Mouse (Mus musculus) limb, embryonic 13.5 days (tissue): ENCODE measurements around the gene Hoxa7. TPM values are rescaled to one million over a fixed set of nuclear protein-coding genes. Genes with fewer than 3 reads are reported as not detected.

Experiments
- ATAC-seq: fragments of 200-750 bp; cut with Nextera tagmentation; 2 replicates; pipeline ENCODE4 v1.8.0; 2017; ENCODE audit warnings: low read depth, moderate number of reproducible peaks, moderate TSS enrichment; ENCODE audit not compliant: low FRiP score
- H3K27ac ChIP-seq: fragments of 300-500 bp; sonication (generic); 2 replicates; pipeline ENCODE4 v1.5.1; 2015; ENCODE audit warnings: inconsistent platforms, mild to moderate bottlenecking, moderate library complexity
- H3K27me3 ChIP-seq: fragments of 300-500 bp; sonication (generic); 2 replicates; pipeline ENCODE4 v1.6.1; 2015; ENCODE audit warnings: mild to moderate bottlenecking, inconsistent platforms
- H3K36me3 ChIP-seq: fragments of 300-500 bp; sonication (generic); 2 replicates; pipeline ENCODE4 v1.6.1; 2015; ENCODE audit warnings: inconsistent platforms, mild to moderate bottlenecking, moderate library complexity
- H3K4me1 ChIP-seq: fragments of 300-500 bp; sonication (generic); 2 replicates; pipeline ENCODE4 v1.6.1; 2015; ENCODE audit warnings: inconsistent platforms
- H3K4me2 ChIP-seq: fragments of 300-500 bp; sonication (generic); replicated peaks from 2 replicates; pipeline ENCODE4 v1.6.1; 2015; ENCODE audit warnings: inconsistent platforms, mild to moderate bottlenecking, moderate library complexity
- H3K4me3 ChIP-seq: fragments of 300-500 bp; sonication (generic); 2 replicates; pipeline ENCODE4 v1.5.1; 2015; ENCODE audit warnings: moderate library complexity, mild to moderate bottlenecking, inconsistent platforms
- H3K9ac ChIP-seq: fragments of 300-500 bp; sonication (generic); 2 replicates; pipeline ENCODE4 v1.6.1; 2015; ENCODE audit warnings: mild to moderate bottlenecking, inconsistent platforms
- H3K9me3 ChIP-seq: fragments of 300-500 bp; sonication (generic); 2 replicates; pipeline ENCODE4 v1.6.1; 2016; ENCODE audit warnings: inconsistent platforms
- WGBS: fragments of 180-500 bp; shearing (Covaris S2); methylation state at CpG from one replicate; pipeline ENCODE4 v1.1.7; 2015; 5-methylcytosine and 5-hydroxymethylcytosine counted together
- polyA plus RNA-seq: library from polyadenylated mRNA; unstranded; fragments of >200 nt; fragmentation: Nextera tagmentation; extraction: Ambion mirVana; gene quantifications from 2 replicates; pipeline ENCODE4 v1.2.1, GENCODE M21; 2015

Hoxa7 gene
- polyA plus RNA-seq, 1 experiment from 2014 or later: 13.1 TPM

DNA sequence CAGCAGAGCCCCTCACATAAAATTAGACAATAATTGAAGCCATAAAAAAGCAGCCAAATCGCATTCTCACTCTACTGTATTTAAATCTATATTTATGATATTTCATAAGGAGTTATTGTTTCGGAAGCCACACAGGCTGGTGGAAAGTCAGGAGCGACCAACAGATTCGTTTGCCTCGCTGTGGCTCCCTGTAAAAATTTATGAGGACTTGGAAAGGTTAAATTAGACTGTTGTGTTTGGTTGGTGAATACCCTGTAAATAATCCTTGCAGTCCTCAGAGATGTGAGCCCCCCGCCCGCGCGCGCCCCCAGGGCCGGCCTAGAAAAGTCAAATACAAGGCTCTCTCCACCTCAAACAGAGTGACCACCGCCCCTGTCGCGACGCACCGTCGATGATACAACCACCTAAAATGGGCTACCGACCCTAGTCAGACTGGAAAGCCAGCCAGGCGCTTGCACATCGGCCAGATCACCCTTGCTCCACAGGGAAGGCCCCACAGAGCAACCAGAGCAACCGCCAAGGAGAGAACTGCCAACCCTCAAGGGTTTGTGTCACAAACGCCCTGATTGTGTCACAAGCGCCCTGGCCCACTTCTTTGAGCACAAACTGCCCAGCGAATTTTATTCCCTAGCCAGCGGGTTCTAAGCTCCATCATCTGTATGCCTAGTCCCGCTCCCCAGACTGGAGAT, 5.1 kb upstream of the Hoxa7 start:
- Histone ChIP-seq H3K4me3 (peak overlapping the region; percentile 86), H3K9me3 (no peaks in the 10 kb centered on the region), H3K27ac (peak overlapping the region; percentile 99), H3K36me3 (peaks cover 29% of the 10 kb centered on the region), H3K4me2 (peak overlapping the region; percentile 93), H3K27me3 (no peaks in the 10 kb centered on the region), H3K4me1 (peaks cover 18% of the 10 kb centered on the region), H3K9ac (peak overlapping the region; percentile 99)
- ATAC-seq: peak; percentile 3; the same call in 1 of the 2 replicates
- WGBS: 1% methylated on average over 26 of the region's 26 CpGs

DNA sequence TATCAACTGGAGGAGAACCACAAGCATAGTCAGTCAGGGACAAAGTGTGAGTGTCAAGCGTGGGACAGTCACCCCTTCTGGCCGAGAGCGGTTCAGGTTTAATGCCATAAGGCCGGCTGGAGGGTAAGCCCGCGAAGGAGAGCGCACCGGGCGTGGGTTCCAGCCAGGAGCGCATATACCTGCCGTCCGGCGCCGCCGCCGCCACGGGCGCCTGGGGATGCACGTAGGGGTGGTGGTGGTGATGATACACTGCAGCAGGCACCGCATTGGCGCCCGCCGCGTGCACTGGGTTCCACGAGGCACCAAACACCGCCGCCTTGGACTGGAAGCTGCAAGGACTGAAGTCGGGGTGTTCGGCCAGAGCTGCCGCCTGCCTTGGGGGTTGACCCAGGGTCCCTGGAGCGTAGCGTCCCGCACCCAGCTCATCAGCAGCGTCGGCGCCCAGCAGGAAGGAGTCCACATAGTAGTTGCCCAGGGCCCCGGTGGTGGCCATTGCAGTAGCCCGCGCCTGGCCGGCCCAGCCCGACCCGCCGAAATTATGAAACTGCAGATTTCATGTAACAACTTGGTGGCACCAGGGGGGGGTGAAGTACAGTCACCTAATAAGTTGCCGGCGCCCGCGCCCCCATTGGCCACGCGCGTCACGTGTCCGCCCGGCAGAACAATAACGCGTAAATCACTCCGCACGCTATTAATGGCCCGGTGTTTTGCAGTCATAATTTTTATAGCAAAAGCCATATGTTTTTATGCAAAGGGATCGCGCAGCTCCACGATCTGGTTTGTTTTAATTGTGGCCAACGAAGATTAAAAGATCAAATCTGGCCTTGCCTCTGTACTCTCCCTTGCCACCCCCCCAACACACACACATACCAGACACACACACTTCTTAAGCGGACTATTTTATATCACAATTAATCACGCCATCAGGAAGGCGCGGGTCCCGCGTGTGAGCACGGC, 4.2 kb upstream of the Hoxa7 start:
- no peaks in the 10 kb centered on the region for H3K27me3 ChIP-seq

DNA sequence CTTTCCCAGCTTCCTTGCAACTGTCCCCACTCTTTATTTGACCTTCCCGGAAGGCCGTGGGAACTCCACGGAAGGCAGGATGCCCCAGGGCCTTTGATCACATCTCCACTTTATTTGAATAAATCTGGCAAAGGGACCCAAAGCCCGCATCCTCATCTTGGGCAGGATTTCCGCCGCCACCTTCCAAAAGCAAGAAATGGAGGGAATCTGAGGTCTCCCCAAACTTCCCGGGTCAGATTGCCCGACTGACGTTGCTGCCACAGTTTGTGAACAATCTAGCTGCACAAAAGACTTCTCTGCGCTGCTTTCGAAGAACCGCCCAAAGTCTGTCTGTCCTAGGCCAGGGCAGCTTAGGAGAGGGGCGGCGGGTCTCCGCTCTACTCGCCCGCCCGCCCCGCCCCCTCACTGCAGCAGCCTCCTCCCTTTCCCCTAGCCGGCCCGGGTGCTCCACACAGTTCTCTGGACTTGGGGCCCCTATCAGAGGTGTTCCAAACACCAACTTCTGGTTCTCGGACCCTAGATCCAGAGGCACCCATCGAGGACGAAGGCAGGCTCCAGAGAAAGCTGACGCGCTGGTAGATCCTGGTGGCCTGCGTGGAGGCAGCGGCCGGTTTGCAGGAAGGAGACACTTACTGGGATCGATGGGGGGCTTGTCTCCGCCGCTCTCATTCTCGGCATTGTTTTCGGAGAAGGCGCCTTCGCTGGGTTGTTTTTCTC, 3.4 kb upstream of the Hoxa7 start:
- peaks cover 33% of the 10 kb centered on the region for H3K4me1 ChIP-seq
- no peaks in the 10 kb centered on the region for H3K9me3 ChIP-seq
- peak overlapping the region; percentile 86 for H3K4me3 ChIP-seq
- H3K27me3 ChIP-seq: 0 out of 2 replicates have a peak, but pooled peaks cover under 1% of the 10 kb centered on the region
- under 1% methylated on average over 36 of the region's 36 CpGs for WGBS
- H3K27ac ChIP-seq: peak overlapping the region; percentile 99
- H3K36me3 ChIP-seq: peaks cover 24% of the 10 kb centered on the region
- H3K4me2 ChIP-seq: peak overlapping the region; percentile 93
- peak overlapping the region; percentile 99 for H3K9ac ChIP-seq
- no peak for ATAC-seq

More for the DNA sequence above, 4.2 kb upstream of the Hoxa7 start:
- Histone ChIP-seq H3K4me3 (peak overlapping the region; percentile 86), H3K4me2 (peak overlapping the region; percentile 93), H3K4me1 (peaks cover 25% of the 10 kb centered on the region), H3K9me3 (no peaks in the 10 kb centered on the region), H3K9ac (peak overlapping the region; percentile 99), H3K27ac (peak overlapping the region; percentile 99), H3K36me3 (peaks cover 27% of the 10 kb centered on the region)
- WGBS: under 1% methylated on average over 69 of the region's 69 CpGs
- peak; percentile 62 for ATAC-seq

DNA sequence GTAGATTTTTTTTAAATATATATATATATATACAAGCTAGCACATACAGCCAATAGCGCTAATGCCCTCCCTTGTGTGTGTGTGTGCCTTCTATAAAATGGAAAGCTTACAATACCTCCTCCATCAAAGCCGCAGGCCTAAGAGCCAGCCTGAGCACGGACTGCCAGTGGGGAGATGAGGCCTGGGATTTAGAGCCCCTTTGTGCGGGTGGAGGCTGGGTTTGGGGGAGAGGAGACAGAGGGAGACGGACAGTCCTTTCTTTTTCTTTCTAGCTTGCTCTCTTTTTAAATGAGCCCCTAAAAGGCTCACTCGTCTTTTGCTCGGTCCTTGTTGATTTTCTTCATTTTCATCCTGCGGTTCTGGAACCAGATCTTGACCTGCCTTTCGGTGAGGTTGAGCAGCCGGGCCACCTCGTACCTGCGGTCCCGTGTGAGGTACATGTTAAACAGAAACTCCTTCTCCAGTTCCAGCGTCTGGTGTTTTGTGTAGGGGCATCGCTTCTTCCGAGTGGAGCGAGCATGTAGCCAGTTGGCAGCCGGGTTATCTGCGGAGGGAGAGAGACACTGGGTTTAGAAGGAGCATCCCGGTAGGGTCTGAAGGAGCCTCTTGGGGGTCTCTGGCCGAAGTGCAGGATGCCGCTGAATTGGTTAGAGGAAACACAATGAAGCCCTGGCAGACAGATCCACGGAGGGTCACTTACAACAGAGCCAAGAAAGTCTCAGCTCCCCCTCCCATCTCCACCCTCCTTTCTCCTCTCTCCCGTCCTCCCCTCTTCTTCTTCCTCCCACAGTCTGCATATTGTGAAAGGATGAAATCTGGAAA, 2.5 kb upstream of the Hoxa7 start:
- Histone ChIP-seq H3K4me1 (peaks cover 42% of the 10 kb centered on the region), H3K9ac (peak overlapping the region; percentile 99), H3K36me3 (peaks cover 18% of the 10 kb centered on the region), H3K9me3 (no peaks in the 10 kb centered on the region), H3K27me3 (0 out of 2 replicates have a peak, but pooled peaks cover 2% of the 10 kb centered on the region), H3K4me3 (peak overlapping the region; percentile 86), H3K27ac (peak overlapping the region; percentile 99), H3K4me2 (peak overlapping the region; percentile 93)
- no peak for ATAC-seq
- WGBS: 2% methylated on average over 24 of the region's 24 CpGs

DNA sequence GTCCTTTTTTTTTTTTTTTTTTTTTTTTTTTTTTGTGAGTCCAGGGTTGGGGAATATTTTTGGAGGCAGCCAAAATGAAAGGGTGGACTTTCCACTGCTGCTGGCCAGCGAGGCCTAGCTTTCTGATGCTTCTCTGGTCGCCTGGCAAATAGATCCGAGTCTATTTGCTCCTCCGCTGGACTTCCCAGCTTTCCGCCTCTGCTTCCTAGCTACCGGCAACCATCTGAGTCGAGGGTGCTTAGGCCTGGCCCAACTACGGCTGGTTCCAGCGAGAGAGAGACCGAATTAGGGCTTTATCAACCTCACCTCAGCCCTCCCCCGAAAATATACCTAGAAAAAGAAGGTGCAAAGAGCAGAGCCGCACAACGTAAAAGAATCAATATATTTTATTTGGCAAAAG, 1.1 kb upstream of the Hoxa7 start:
- Histone ChIP-seq H3K4me2 (peak overlapping the region; percentile 93), H3K27me3 (0 out of 2 replicates have a peak, but pooled peaks cover 2% of the 10 kb centered on the region)

DNA sequence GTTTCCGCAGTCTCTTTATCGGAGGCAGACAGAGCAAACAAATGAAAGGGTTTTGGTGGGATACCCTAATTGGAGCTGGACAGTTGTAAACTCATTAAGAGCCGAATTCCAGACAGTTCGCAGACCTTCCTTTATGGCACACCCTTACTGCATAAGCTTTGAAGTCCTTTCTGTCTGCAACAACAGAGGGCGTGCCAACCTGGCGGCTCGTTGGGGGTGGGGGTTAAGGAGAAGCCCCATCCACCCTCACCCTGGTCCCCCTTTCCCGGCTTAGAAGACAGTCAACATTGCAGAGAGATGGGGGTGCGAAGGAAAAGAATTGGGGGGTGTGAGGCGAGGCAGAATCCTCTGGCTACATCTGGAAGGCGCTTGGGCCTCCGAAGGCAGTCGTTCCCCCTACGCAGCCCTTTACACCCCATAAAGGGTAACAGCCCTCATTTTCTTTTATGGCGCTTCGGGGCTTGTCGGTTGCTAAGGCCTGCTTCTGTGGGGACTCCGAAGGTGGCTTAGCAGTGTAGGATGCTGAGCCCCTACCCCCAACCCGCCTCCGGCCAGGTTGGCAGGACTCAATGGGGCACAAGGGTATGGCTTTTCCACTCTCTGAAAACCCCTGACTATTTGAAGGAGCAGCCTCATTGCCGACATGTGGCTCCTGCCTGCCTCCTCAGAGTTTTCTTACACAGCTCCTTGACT, 485 bp upstream of the Hoxa7 start:
- 0 out of 2 replicates have a peak, but pooled peaks cover 2% of the 10 kb centered on the region for H3K27me3 ChIP-seq
- H3K27ac ChIP-seq: peak overlapping the region; percentile 99
- WGBS: under 1% methylated on average over 21 of the region's 21 CpGs
- peaks cover 18% of the 10 kb centered on the region for H3K36me3 ChIP-seq
- H3K4me3 ChIP-seq: peak overlapping the region; percentile 86
- H3K4me1 ChIP-seq: peaks cover 53% of the 10 kb centered on the region
- peak; percentile 45 for ATAC-seq
- peak overlapping the region; percentile 99 for H3K9ac ChIP-seq
- no peaks in the 10 kb centered on the region for H3K9me3 ChIP-seq
- peak overlapping the region; percentile 93 for H3K4me2 ChIP-seq

More for the DNA sequence above, 1.1 kb upstream of the Hoxa7 start:
- Histone ChIP-seq H3K9me3 (no peaks in the 10 kb centered on the region), H3K9ac (peak overlapping the region; percentile 99), H3K4me1 (peaks cover 55% of the 10 kb centered on the region), H3K27ac (peak overlapping the region; percentile 99), H3K36me3 (peaks cover 18% of the 10 kb centered on the region), H3K4me3 (peak overlapping the region; percentile 86)
- no peak for ATAC-seq
- WGBS: 6% methylated on average over 13 of the region's 13 CpGs

DNA sequence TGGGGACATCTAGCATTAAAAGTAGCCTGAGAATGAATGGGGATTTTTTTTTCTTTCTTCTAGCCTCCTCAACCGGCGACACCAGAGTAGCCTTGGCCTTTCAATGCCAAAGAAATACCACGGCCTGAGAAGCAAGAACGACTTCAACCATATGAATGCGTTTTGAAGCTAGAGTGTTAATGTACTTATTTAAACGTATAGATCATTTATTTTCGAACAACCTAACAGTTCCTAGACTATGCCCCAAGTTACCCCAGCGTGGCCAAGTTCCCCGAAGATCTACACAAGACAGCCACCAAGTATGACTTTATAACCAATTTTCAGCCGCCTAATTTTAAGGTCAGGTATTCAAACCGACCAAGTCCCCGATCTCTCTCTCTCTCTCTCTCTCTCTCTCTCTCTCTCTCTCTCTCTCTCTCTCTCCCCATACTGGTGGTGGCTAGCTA, 766 bp downstream of the Hoxa7 start:
- peak overlapping the region; percentile 93 for H3K4me2 ChIP-seq
- peaks cover 53% of the 10 kb centered on the region for H3K4me1 ChIP-seq
- no peaks in the 10 kb centered on the region for H3K9me3 ChIP-seq
- peaks cover 7% of the 10 kb centered on the region; the same call in 1 of the 2 replicates for H3K27me3 ChIP-seq
- H3K4me3 ChIP-seq: peak overlapping the region; percentile 86
- H3K36me3 ChIP-seq: peaks cover 18% of the 10 kb centered on the region
- peak overlapping the region; percentile 99 for H3K9ac ChIP-seq
- H3K27ac ChIP-seq: peak overlapping the region; percentile 99
- WGBS: 4% methylated on average over 12 of the region's 12 CpGs
- no peak for ATAC-seq

DNA sequence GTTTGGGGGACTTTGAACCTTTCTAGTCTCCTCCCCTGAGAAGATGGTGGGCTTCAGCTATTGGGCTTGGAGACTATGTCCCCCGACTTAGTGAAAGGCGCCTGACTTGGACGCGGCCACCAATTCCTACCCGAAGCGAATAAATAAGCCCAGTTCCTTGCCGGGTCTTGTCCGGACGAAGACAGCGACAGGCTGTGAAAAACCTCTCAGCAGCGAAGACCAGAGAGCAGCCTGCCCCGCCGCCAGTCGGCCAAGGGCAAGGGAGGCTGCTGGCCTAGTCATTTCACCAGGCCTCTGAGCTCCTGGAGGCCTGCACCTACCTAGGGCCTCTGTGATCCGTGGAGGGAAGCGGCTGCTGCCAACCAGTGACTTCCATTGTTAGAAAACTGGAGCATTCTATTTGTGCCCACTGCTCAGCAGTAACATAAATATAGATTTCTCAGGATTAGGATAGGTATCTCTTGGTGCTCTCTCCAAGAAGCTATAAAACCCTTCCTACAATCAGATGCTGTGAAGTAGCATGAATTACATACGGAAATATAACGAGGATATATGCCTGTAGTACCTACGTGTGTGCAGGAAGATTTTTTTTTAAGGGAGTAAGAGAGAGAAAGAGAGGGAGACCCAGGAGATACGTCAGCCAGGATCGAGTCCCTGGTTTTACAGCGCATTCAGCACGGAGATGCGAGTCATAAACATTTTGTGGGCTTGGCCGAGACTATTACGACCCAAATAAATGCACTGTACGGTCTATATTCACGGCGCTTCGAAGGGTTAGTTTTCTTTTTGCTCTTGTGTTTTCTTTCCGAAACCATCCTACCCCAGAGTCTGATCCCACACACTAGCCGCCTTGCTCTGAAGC, 1.4 kb downstream of the Hoxa7 start:
- peaks cover 59% of the 10 kb centered on the region for H3K4me1 ChIP-seq
- peak overlapping the region; percentile 86 for H3K4me3 ChIP-seq
- peaks cover 9% of the 10 kb centered on the region for H3K27me3 ChIP-seq
- H3K4me2 ChIP-seq: peak overlapping the region; percentile 93
- peak overlapping the region; percentile 99; the same call in 1 of the 2 replicates for H3K27ac ChIP-seq
- 15% methylated on average over 32 of the region's 32 CpGs for WGBS
- no peaks in the 10 kb centered on the region for H3K9me3 ChIP-seq
- peaks cover 11% of the 10 kb centered on the region for H3K36me3 ChIP-seq
- ATAC-seq: no peak
- H3K9ac ChIP-seq: peak overlapping the region; percentile 99

DNA sequence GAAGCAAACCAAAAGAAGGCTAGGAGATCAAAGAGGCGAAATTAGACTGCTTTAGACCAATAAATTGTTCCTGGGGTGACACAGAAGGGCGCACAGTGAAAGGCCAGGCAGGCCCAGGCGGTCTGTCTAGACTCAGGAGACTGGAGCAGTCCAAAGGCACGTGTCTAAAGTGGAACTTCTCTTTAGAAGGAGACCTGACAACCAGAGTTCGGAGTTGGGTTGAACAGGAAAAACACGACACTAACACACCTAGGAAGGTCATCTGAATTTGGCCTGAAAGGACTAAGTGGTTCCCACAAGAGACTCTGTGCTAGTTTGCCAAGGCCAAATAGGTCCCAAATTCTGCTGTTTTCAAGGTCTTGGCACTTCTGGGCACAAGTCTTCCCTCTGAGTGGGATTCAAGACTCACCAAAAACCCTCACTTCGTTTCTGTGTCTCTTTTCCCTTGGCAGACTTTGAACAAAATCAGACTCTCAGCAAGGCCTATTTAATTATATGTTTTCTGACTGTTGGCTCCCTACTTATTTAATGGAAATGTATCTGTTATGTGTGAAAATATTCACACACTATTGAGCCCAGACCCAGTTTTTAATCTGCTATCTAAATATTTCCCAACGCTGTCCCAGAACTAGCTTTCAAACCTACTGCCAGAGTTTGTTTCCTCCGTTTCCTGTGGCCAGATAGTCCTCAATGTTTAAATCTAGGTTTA, 2.3 kb downstream of the Hoxa7 start:
- H3K4me3 ChIP-seq: peak overlapping the region; percentile 86
- H3K27me3 ChIP-seq: peaks cover 17% of the 10 kb centered on the region
- H3K27ac ChIP-seq: no peak overlapping the region

More for the DNA sequence above, 2.3 kb downstream of the Hoxa7 start:
- ATAC-seq: no peak
- Histone ChIP-seq H3K9me3 (no peaks in the 10 kb centered on the region), H3K9ac (peak overlapping the region; percentile 99), H3K36me3 (peaks cover 6% of the 10 kb centered on the region), H3K4me1 (peaks cover 67% of the 10 kb centered on the region), H3K4me2 (peak overlapping the region; percentile 93)
- 48% methylated on average over 9 of the region's 9 CpGs for WGBS
